Mouse (Mus musculus) heart, postnatal 36 days (tissue): Measurements from ENCODE around the gene 9930104L06Rik. TPM values are rescaled to one million over a fixed set of nuclear protein-coding genes. Genes with fewer than 3 reads are reported as not detected.
"Not testable (repeated sequence)": the region's sequence is repeated elsewhere in the genome, so short reads cannot be mapped to it uniquely, and the experiment has no call there.

Source experiments
- DNase-seq, 2 experiments: peaks; one replicate each; pipeline ENCODE4 v3.0.0; 2021 to 2022
- intact Hi-C: fragments of 180-260 bp; cut with DNase I; formaldehyde crosslinking; loops from one replicate; pipeline ENCODE4 v1.15.1; 2025
- total RNA-seq, 2 experiments: library from RNA; stranded (reverse); gene quantifications; 2 replicates each; pipeline ENCODE4 v1.2.3; 2021

Gene 9930104L06Rik
- total RNA-seq = 1 to 10 TPM; 6.6 to 9.1 TPM

DNA sequence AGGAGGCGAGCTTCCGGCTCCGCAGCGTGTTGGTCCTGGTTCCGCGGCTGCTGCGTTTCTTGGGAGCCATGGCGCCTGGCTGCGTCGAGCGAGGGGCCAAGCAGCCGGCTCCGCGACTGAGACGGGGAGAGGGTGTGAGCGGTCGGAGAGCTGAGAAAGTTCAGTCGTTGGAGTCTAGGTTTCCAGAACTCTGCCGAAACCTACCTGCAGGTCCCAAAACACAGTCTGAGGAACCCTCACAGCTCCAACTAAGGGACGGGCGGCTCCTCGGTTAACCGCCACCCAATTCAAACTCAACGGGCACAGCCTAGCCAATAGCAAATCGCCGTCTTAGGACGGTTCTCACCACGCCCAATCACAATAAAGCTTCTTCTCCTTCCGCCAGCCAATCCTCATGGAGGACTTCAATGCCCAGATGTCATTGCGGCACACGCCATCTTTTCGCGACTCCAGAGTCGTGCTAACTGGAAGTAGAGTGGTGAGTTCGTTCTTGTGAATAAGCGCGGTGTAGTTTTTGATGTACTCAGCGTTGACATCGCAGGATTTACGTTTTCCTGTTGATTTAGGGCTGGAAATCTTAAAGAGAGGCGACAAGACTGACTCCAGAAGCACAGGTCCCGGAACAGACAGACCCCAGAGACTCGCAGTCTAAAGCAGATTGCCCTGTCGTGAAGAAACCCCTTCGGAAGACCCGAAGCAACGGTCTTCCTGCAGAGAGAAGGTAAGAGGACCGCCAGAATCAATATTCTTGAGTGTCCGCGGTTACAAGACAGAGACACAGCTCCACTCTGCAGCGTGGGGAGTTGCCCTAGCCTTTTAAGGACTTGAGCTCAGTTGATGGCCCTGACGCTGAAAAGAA is at the start of gene 9930104L06Rik:
TSS of gene 9930104L06Rik (plus strand) at position 436 of the 859 bp plus-strand sequence.
- peak; percentile 92 to 94 for DNase-seq
- intact Hi-C loops = loop anchor here (2.0 kb wide), 1 partner anchor 86 kb away; the partner anchor contains the start of genes 1110065P20Rik and Yrdc

DNA sequence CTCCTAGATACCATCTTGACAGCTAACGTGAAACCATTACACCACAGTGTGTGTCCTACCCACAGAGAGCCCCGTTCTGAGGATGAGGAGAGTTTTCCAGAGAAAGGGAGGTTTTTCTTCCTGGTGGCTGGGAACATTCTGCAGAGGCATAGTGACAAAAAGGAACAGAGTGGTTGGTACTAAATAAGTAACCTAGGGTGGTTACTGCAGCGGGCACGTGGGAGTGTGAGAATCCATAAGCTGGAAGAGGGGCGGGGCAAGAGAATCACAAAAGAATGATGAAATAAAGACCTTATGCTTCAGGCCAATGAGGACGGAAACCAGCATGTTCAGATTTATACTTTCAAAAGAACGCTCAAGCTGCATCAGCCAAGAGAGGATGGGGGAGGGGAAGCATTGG is 48.1 kb upstream of the 9930104L06Rik start:
- intact Hi-C loops = no loop called here
- no peak for DNase-seq

DNA sequence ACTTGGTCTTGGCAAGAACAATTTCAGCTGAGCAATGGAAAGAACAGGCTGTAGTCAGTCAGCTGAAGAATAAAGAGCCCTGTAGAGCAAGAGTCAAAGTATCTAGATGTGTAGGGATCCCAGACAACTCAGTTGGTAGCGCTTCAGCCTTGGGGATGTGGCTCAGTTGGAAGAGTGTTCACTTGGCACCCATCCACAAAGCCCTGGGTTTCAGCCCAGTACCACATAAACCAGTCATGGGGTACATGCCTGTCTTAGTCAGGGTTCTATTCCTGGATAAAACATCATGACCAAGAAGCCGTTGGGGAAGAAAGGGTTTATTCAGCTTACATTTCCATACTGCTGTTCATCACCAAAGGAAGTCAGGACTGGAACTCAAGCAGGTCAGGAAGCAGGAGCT is 46.9 kb upstream of the 9930104L06Rik start:
- intact Hi-C loops = no loop called here
- no peak for DNase-seq

DNA sequence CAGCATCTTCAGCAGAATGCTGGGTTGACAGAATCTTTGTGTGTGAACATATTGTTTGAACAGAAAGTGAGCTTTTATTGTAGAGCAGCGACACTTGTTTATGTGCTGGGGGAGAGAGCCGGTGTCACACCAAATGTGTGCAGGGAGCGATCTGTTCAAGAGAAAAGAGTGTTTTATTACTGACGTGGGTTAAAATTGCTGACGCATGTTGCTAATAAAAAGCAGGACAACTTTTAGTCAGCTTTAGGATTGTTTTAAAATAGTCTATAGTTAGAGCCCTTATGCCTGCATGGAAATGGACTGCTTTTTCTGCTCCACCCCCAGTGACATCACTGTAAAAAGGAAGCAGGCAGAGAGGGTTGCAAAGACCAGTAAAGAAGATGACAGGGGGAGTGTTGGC is 46.0 kb upstream of the 9930104L06Rik start:
- intact Hi-C loops = no loop called here
- no peak for DNase-seq

DNA sequence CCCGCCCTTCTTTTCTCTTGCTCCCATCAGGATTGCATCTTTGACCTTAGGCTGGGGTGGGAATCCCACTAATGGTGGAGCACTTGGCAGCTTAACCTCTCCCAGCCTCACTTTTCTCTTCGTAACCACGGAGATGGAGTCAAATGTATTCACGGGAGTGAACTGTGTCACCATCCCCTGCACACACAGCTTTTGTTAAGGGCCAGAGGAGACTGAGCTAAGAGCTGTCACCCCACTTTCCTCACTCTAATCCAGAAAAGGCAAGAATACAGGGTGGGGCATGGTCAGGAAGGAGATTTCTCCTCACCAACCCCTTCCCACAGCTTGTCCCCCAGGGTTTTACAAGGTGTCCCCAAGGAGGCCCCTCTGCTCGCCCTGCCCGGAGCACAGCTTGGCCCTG is 43.1 kb upstream of the 9930104L06Rik start:
- no peak for DNase-seq
- intact Hi-C loops = no loop called here

DNA sequence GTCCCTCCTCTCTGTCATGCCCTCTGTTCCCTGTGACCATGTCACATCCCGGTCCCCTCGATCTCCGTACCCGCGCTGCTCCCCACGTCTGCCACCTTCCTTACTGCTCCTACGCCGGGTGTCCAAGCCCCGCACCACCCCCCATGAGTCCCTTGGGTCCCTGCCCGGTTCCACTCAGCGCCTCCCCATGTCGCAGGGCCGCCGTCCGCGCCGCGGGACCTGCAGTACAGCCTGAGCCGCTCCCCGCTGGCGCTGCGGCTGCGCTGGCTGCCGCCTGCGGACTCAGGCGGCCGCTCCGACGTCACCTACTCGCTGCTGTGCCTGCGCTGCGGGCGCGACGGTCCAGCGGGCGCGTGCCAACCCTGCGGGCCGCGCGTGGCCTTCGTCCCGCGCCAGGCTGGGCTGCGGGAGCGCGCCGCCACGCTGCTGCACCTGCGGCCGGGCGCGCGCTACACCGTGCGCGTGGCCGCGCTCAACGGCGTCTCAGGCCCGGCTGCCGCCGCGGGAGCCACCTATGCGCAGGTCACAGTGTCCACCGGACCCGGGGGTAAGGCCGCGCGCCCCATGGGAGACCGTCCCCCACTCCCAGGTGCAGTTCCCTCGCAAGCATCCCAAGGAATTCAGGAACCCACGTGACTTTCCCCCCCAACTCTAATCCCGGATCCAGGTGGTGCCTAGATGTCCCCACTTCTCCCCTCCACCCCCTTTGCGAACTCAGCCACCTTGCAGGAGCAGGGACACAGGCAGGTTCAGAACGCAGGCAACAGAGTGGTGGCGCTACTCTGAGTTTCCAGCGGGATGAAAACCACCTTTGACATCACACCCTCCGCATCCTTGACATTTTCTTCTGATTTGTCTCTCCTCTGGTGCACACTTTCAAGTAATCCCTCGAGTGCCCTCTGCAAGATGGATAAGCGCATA is 42.1 kb upstream of the 9930104L06Rik start:
- intact Hi-C loops = no loop called here
- no peak for DNase-seq

DNA sequence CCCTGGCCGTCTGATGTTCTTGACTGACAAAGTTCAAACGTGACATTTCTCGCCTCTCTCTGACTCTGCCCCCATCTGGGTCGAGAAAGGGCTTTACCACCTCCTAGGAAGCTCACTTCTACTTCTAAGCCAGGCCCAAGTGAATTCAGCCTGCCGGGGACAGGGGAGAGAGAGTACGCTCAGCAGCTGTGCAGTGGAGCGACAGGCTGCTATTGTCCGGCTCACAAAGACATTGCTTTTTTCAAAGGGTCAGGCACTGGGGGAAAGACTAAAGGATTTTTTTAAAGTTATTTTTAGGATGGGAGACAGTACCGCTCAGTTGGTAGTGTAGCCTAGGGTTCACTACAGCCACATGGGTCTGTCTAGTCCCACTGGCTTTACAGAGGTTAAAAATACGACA is 38.4 kb upstream of the 9930104L06Rik start:
- intact Hi-C loops = no loop called here

DNA sequence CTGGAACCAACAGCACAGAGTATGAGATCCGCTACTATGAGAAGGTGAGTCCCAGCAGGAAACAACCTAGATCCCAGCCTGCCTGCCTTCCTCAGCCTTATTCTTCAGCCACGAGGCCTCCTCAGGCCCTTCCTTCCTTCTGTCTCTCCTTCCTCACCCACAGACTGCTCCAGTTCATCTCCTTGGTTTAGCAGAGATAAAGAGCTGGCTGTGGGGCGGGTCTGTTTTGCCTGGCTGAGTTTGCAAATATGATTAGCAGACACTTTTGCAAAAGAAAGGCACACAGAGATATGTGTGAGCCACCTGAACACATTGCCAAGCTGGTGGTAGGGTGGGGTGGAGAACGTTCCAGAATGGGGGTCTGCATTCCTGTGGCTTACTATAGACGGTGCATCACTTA is 36.9 kb upstream of the 9930104L06Rik start:
- DNase-seq = no peak

More for the DNA sequence above, 38.4 kb upstream of the 9930104L06Rik start:
- DNase-seq = no peak

DNA sequence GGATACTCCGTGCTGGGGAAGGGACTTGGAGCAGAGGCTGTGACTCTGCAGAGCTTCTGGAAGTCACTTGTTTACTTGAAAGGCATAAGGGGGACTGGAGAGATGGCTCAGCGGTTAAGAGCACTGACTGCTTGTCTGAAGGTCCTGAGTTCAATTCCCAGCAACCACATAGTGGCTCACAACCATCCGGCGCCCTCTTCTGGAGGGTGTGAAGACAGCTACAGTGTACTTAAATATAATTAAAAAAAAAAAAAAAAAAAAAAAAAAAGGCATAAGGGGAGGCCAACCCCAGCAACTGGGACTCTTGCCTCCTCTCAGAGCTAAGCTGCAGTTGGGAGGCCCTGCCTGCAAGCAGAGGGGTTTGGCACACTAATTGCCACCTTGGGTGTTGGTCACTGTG is 31.4 kb upstream of the 9930104L06Rik start:
- intact Hi-C loops = no loop called here
- DNase-seq = no peak

More for the DNA sequence above, 36.9 kb upstream of the 9930104L06Rik start:
- intact Hi-C loops = no loop called here

DNA sequence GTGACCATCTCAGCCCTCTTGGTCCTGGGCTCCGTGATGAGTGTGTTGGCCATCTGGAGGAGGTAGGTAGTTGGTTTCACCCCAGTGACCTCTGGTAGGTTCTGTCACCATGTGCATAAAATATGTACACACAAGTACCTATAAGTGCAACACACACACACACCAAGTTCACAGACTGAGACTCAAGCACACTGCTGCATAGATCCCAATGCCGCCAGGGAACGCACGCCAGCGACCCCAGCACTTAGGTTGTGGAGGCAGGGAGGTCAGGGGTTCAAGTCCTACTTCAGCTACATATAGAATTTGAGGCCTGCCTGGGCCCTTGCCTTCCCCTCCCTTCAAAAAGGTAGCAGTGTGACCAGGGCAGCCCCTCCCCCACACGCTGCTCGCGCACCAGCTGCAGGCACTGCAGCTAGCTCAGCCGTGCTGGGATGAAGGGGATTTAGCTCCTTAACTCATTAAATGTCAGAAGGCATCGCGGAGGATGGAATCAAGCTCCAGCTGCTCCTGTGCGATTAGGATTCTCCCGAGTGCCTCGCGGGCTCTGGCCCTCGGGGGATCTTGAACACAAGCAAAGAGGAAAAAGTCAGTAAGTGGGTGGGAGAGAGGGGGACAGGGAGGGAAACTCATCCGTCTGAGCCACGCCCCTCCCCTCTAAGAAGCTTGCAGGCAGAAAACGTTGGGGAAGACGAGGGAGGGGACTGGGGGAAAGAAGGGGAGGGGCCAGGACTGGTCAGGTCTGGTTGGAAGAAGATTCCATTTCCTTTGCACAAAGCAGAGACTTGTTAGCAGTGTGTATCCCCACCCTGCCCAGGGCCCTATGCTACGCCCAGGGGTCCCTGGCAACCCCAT is 30.7 kb upstream of the 9930104L06Rik start:
- intact Hi-C loops = no loop called here
- DNase-seq = no peak

DNA sequence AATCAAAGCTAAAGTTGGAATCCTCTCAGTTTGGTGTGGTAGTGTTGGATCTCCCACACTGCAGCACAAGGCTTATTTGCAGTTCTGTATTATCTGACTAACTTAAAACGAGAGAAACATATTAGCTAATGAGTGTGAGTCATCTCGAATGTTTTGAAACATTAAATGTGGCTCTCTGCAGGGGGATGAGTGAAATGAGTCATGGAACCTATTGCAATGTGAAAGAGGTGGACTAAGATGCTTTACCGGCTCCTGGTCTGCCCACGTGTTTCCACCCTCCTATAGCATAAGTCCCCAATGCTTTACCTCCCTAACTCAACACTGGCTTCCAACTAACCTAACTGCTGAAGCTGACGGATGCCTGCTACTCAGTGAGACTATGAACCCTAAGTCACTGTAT is 8.7 kb upstream of the 9930104L06Rik start:
- DNase-seq = no peak
- intact Hi-C loops = no loop called here

DNA sequence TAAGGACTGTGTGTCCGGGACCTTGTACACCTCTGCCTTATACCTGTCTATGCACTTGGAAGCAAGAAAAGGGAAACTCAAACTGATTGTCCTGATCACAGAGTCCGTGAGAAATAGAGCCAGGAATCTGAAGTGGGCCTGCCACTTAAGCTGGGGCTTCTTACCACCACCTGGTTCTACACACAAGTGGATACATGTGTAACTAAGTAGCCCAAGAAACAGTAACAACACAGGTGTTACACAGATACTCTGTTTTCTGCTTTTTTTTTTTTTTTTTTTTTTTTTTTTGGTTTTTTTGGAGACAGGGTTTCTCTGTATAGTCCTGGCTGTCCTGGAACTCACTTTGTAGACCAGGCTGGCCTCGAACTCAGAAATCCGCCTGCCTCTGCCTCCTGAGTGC is 2.4 kb downstream of the 9930104L06Rik start, which contains the start of gene Cdca8:
TSS of gene Cdca8 (minus strand) at position 101 of the 400 bp plus-strand sequence.
- intact Hi-C loops, DNase-seq: not testable (repeated sequence)

DNA sequence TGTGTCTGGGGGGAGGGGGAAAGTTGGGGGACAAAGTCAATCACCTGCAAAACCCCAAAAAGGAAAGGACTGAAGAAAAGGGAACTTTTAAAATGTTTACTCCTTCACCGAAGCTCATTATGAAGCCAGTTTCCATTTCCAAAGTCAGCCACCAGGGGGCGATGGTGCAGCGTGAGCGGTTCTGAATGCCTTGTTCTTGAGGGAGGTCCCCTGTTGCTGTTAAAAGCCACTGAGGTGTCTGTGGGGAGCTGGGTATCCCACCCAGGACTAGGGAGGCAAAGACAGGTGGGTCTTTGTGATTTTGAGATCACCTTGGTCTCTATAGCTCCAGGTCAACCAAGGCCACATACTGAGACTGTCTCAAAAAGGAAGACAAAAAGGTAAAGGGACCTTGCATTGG is 6.2 kb downstream of the 9930104L06Rik start:
- peak; percentile 78 to 87 for DNase-seq
- intact Hi-C loops = loop anchor here (1.0 kb wide), 2 partner anchors 116 to 156 kb away; no protein-coding TSS in a partner anchor

DNA sequence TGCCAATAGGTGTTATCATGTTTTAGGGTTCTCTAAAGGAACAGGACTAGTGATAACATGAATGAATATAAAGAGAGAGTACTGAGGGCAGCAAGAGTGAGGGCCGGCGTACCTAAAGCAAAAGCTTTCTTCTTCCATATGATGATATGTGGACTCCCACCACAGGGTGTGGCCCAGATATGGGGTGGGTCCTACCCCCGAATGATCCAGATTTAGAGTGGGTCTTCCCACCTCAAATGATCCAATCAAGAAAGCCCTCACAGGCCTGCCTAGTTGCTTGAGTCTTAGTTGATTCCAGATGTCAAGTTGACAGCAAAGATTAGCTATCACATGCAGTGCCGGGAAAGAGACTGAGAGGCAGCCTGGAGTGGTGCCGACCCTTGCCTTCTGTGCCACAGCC is 6.9 kb downstream of the 9930104L06Rik start:
- no peak for DNase-seq
- intact Hi-C loops = loop anchor here (1.0 kb wide), 2 partner anchors 116 to 156 kb away; no protein-coding TSS in a partner anchor

DNA sequence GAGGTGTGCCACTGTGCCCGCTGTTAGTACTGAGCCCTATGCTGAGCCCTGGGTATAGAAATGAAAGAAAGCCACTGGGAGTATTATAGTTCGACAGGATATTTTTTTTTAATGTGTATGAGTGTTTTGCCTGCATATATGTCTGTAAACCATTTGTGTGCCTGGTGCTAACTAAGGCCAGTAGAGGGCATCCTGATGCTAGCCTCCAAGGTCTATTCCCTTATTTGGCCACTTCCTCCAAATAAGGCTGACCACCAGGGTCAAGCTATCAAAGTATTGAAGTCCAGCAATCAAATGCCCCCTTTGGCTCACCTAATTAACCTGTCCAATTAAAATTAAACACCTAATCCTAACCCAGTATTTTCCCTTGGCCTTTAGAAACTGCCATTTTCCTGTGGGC is 8.1 kb downstream of the 9930104L06Rik start:
- no peak for DNase-seq
- intact Hi-C loops = no loop called here

DNA sequence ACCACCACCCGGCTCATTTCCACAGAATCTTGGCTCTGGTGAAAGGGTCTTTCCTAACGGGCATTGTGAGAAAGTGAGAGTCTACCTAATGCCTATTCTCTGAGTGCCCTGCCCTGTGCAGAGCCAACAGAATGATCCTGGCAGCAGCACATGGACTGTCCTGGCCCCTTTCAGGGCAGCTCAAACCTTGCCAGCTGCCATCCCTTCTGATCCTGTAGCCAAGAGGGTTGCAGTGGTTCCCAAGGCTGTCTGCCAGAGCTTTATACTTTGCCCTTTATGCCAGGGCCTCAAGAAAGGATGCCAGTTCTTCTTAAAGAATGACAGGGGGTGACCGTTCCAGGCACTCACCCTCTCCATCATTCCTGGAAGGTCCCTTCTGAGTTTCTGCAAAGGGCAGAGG is 12.6 kb downstream of the 9930104L06Rik start:
- DNase-seq = no peak
- intact Hi-C loops = no loop called here

DNA sequence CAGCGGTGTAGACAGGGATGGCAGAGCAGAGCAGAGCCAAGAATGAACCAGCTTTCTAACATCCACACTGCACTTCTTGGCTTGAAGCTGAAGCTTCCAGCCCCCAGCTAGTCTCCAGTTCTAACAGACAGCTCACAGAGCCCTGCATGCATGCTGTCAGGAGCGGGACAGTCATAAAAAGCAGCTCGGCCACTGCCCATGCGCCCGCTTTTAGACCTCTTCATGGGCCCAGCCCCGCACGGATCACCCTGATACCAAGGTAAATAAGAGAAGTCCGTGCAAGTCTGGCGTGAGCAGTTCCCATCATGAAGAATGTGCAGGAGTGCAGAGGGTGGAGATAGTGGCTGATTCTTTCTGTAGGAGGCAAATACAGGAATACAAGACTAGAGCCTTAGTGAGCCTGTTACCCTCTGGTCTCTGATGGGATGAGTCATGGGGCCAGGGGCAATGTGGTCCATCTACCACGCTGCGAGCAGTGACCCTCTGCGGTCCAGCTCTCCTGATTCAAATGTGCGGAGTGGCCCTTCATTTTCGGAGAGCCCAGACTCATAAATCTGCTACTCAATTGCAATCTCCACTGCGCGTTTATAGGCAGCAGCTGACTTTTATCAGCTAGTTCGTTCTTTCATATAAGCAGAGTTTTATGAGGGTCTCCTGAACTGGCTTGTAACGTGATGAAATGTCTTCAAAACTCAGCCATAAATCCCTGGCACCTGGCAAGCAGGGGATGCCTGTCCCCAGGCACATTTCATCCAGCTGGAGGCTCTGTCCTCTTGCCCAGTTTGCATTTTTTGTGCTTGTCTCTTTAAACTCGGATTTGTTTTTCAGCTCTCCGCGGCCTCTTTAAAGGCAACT is 13.6 kb downstream of the 9930104L06Rik start:
- intact Hi-C loops = no loop called here
- DNase-seq = peak in 1 of 2 experiments; percentile 9

DNA sequence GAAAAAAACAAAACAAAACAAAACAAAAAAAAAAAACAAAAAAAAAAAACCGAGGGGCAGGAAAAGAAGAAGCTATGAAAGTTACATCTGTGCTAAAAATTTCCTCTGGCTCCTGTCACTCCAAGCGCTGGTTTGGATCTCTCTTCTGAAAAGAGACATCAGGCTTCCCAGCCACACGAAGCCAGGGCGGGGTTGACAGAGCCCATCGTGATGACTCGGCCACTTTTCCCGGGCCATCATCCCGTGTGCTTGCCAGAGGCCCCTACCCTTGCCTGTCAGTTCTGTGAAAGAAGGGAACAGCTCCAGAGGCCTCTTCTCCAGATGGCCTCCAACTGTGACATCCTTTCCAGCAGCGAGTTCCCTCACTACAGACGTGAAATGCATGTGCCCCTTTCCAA is 14.2 kb downstream of the 9930104L06Rik start:
- DNase-seq = peak in 1 of 2 experiments; percentile 10
- intact Hi-C loops = no loop called here

DNA sequence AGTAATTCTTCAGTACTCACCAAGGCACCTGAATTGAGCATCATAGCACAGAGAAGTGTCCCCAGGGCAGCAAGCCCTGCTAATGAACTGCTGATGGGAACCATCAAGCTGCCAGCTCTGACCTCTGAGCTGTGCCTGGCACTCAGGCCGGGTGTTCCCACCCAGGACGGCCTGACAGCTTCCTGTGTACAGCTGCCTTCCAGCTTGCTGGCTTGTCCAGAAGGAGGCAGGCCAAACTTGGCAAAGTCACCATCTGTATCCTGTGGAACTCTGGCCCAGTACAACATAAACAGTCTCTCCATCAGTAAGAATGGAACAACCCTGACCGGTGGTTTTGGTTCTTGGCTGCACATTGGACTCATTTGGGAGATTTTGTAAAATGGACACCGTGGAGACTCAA is 16.7 kb downstream of the 9930104L06Rik start:
- intact Hi-C loops = no loop called here
- no peak for DNase-seq
